ENCODE assay signal across 8 mouse cellular contexts in the genomic region with DNA sequence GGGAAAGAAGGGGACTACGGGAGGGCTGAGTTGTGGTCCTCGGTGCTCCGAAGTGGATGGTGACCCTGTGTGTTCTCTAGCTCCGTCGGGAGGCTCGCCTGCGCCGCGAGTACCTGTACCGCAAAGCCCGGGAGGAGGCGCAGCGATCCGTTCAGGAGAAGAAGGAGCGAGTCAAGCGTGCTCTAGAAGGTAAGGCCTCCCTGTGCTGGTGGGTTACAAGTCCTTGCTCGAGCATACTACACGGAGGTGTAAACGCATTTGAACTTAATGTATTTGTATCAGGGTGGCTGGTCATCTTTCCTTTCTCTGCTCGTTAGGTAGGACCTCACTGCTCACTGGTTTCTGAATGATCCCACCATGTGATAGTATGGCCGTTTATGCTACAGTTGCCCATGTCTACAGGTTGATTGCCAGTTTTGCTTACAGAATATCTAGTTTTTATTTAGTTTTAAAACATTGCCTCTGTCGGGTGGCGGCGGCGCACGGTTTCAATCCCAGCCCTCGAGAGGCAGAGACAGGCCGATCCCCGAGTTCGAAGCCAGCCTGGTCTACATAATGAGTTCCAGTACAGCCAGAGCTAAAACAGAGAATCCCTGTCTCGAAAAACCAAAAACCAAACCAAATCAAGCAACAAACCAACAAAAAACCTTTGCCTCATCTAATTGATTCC. TPM values are rescaled to one million over a fixed set of nuclear protein-coding genes. Genes with fewer than 3 reads are reported as not detected.
DNase-seq lines count a peak whose midpoint lies in the region; ATAC-seq and TF ChIP-seq lines count a peak whose summit lies in the region.

No protein-coding gene starts in this region.

- ATAC-seq in heart, embryonic 12.5 days (ENCODE audit: insufficient number of reproducible peaks, low FRiP score): peak; percentile 34
- ATAC-seq in embryonic facial prominence, embryonic 11.5 days (replicated peaks; ENCODE audit: insufficient number of reproducible peaks, low FRiP score, low TSS enrichment, low read depth): no peak; the same call in 1 of the 2 replicates
- peak; percentile 55 for ATAC-seq in intestine, embryonic 15.5 days
- ATAC-seq in midbrain, postnatal 0 days (ENCODE audit: low FRiP score): peak; percentile 31

- peak; percentile 61 for TF ChIP-seq CTCF in midbrain, postnatal 0 days (IDR thresholded peaks at IDR 0.05)

- peak overlapping the region; percentile 63 for H3K4me3 ChIP-seq in heart, embryonic 12.5 days
- peak overlapping the region; percentile 73 for H3K4me3 ChIP-seq in embryonic facial prominence, embryonic 11.5 days (ENCODE audit: low read depth, low read length)
- H3K4me3 ChIP-seq in intestine, embryonic 15.5 days (replicated peaks): peak overlapping the region; percentile 63
- peak overlapping the region; percentile 76 for H3K4me3 ChIP-seq in midbrain, postnatal 0 days (ENCODE audit: low read depth, low read length)

- 6% methylated on average over 31 of the region's 31 CpGs for WGBS in heart, embryonic 12.5 days
- 7% methylated on average over 31 of the region's 31 CpGs for WGBS in embryonic facial prominence, embryonic 11.5 days
- 6% methylated on average over 31 of the region's 31 CpGs for WGBS in intestine, embryonic 15.5 days
- 10% methylated on average over 31 of the region's 31 CpGs for WGBS in midbrain, postnatal 0 days

- H3K4me1 ChIP-seq in heart, embryonic 12.5 days (replicated peaks): peaks cover 10% of the 10 kb centered on the region
- no peaks in the 10 kb centered on the region for H3K4me1 ChIP-seq in embryonic facial prominence, embryonic 11.5 days (ENCODE audit: control insufficient read depth, insufficient read depth, low read length)
- H3K4me1 ChIP-seq in intestine, embryonic 15.5 days (replicated peaks): peaks cover 2% of the 10 kb centered on the region
- 0 out of 2 replicates have a peak, but pooled peaks cover 2% of the 10 kb centered on the region for H3K4me1 ChIP-seq in midbrain, postnatal 0 days (ENCODE audit: insufficient read depth, low read length)

- peaks cover 45% of the 10 kb centered on the region for H3K36me3 ChIP-seq in heart, embryonic 12.5 days
- peaks cover 9% of the 10 kb centered on the region for H3K36me3 ChIP-seq in embryonic facial prominence, embryonic 11.5 days (replicated peaks; ENCODE audit: control insufficient read depth, insufficient read depth, low read depth, low read length)
- peaks cover 23% of the 10 kb centered on the region for H3K36me3 ChIP-seq in intestine, embryonic 15.5 days
- peaks cover 30% of the 10 kb centered on the region for H3K36me3 ChIP-seq in midbrain, postnatal 0 days (ENCODE audit: insufficient read depth, low read length)

- H3K4me2 ChIP-seq in heart, embryonic 12.5 days: peak overlapping the region; percentile 82
- H3K4me2 ChIP-seq in embryonic facial prominence, embryonic 11.5 days (ENCODE audit: low read depth, low read length): peak overlapping the region; percentile 61
- H3K4me2 ChIP-seq in intestine, embryonic 15.5 days (replicated peaks): peak overlapping the region; percentile 63
- H3K4me2 ChIP-seq in midbrain, postnatal 0 days (ENCODE audit: low read depth, low read length, poor library complexity, severe bottlenecking): peak overlapping the region; percentile 54

- H3K9me3 ChIP-seq in heart, embryonic 12.5 days (replicated peaks): no peaks in the 10 kb centered on the region
- H3K9me3 ChIP-seq in embryonic facial prominence, embryonic 11.5 days (replicated peaks; ENCODE audit: control insufficient read depth, low read length): no peaks in the 10 kb centered on the region
- H3K9me3 ChIP-seq in intestine, embryonic 15.5 days: no peaks in the 10 kb centered on the region
- no peaks in the 10 kb centered on the region for H3K9me3 ChIP-seq in midbrain, postnatal 0 days (ENCODE audit: low read length)

- peak overlapping the region; percentile 77 for H3K9ac ChIP-seq in heart, embryonic 12.5 days
- H3K9ac ChIP-seq in embryonic facial prominence, embryonic 11.5 days (replicated peaks; ENCODE audit: low read length): peak overlapping the region; percentile 73
- peak overlapping the region; percentile 51 for H3K9ac ChIP-seq in intestine, embryonic 15.5 days
- peak overlapping the region; percentile 61; the same call in 1 of the 2 replicates for H3K9ac ChIP-seq in midbrain, postnatal 0 days (replicated peaks; ENCODE audit: low read length, poor library complexity, severe bottlenecking)

- H3K27me3 ChIP-seq in heart, embryonic 12.5 days (replicated peaks): no peaks in the 10 kb centered on the region
- no peaks in the 10 kb centered on the region for H3K27me3 ChIP-seq in embryonic facial prominence, embryonic 11.5 days (ENCODE audit: control insufficient read depth, insufficient read depth, low read length)
- H3K27me3 ChIP-seq in intestine, embryonic 15.5 days (replicated peaks): no peaks in the 10 kb centered on the region
- no peaks in the 10 kb centered on the region for H3K27me3 ChIP-seq in midbrain, postnatal 0 days (ENCODE audit: insufficient read depth, low read length)

- H3K27ac ChIP-seq in heart, embryonic 12.5 days (ENCODE audit: poor library complexity, severe bottlenecking): peak overlapping the region; percentile 59
- H3K27ac ChIP-seq in embryonic facial prominence, embryonic 11.5 days (replicated peaks; ENCODE audit: low read depth, low read length): peak overlapping the region; percentile 62; the same call in 1 of the 2 replicates
- H3K27ac ChIP-seq in intestine, embryonic 15.5 days: peak overlapping the region; percentile 13; the same call in 1 of the 2 replicates
- H3K27ac ChIP-seq in midbrain, postnatal 0 days (ENCODE audit: low read depth, low read length): peak overlapping the region; percentile 47; the same call in 1 of the 2 replicates

- no peak for DNase-seq in heart, adult 8-10 months (ENCODE audit: low spot score)
- peak; percentile 47 for DNase-seq in CD4-positive, CD25-positive, alpha-beta regulatory T cell, adult 2 months (ENCODE audit: low read depth, low spot score)
- DNase-seq in embryonic facial prominence, embryonic 11.5 days (ENCODE audit: low spot score): no peak
- no peak for DNase-seq in midbrain, postnatal 0 days (ENCODE audit: low spot score)
- DNase-seq in frontal cortex, postnatal 14 days (ENCODE audit: low spot score in 2 of 2): no peak
- no peak for DNase-seq in gastrocnemius, adult 18-20 months (ENCODE audit: low spot score)

RNA-seq across cellular contexts. Expression of gene Imp4, which starts 0.4 kb away (rescaled TPM):
- 65.9 and 74.8 TPM in 2 replicates for polyA plus RNA-seq in heart, embryonic 12.5 days (2016; fragmentation: Nextera tagmentation; extraction: Ambion mirVana)
- total RNA-seq in heart, adult 8-10 months (2022): 10 to 100 TPM; 28.0 to 31.5 (median 30.4) TPM
- 93.4 and 104 TPM in 2 replicates for polyA plus RNA-seq in embryonic facial prominence, embryonic 11.5 days (2014; fragmentation: Nextera tagmentation; extraction: Ambion mirVana)
- 109 and 113 TPM in 2 replicates for polyA plus RNA-seq in intestine, embryonic 15.5 days (2015; fragmentation: Nextera tagmentation; extraction: Ambion mirVana)
- 17.8 and 22.1 TPM in 2 replicates for total RNA-seq in midbrain, postnatal 0 days (2014; rRNA removed)
- 41.9 and 42.3 TPM in 2 replicates for polyA plus RNA-seq in midbrain, postnatal 0 days (2015; fragmentation: Nextera tagmentation; extraction: Ambion mirVana)
- total RNA-seq in gastrocnemius, adult 18-20 months (2021): 10 to 100 TPM; 10.3 to 13.4 TPM

RNA-seq across cellular contexts. Expression of gene Ccdc115, which starts 0.6 kb away (rescaled TPM):
- 45.9 and 46.6 TPM in 2 replicates for polyA plus RNA-seq in heart, embryonic 12.5 days (2016; fragmentation: Nextera tagmentation; extraction: Ambion mirVana)
- total RNA-seq in heart, adult 8-10 months (2022): 10 to 100 TPM; 12.6 to 15.3 (median 14.8) TPM
- polyA plus RNA-seq in embryonic facial prominence, embryonic 11.5 days (2014; fragmentation: Nextera tagmentation; extraction: Ambion mirVana): 51.9 and 55.4 TPM in 2 replicates
- 60.9 and 61.9 TPM in 2 replicates for polyA plus RNA-seq in intestine, embryonic 15.5 days (2015; fragmentation: Nextera tagmentation; extraction: Ambion mirVana)
- 36.7 and 41.1 TPM in 2 replicates for total RNA-seq in midbrain, postnatal 0 days (2014; rRNA removed)
- 57.5 and 58.9 TPM in 2 replicates for polyA plus RNA-seq in midbrain, postnatal 0 days (2015; fragmentation: Nextera tagmentation; extraction: Ambion mirVana)
- 10 to 100 TPM; 11.7 to 12.6 TPM for total RNA-seq in gastrocnemius, adult 18-20 months (2021)

RNA-seq across cellular contexts. Expression of gene Ptpn18, which starts 19.5 kb away (rescaled TPM):
- polyA plus RNA-seq in heart, embryonic 12.5 days (2016; fragmentation: Nextera tagmentation; extraction: Ambion mirVana): 10.4 and 10.8 TPM in 2 replicates
- total RNA-seq in heart, adult 8-10 months (2022): 1 to 10 TPM; 2.4 to 4.9 (median 2.7) TPM
- polyA plus RNA-seq in embryonic facial prominence, embryonic 11.5 days (2014; fragmentation: Nextera tagmentation; extraction: Ambion mirVana): 4.2 and 8.6 TPM in 2 replicates
- polyA plus RNA-seq in intestine, embryonic 15.5 days (2015; fragmentation: Nextera tagmentation; extraction: Ambion mirVana): 22.9 and 28.5 TPM in 2 replicates
- 5.6 TPM in 1 of 2 replicates, not detected in the other for total RNA-seq in midbrain, postnatal 0 days (2014; rRNA removed)
- 4.7 and 5.1 TPM in 2 replicates for polyA plus RNA-seq in midbrain, postnatal 0 days (2015; fragmentation: Nextera tagmentation; extraction: Ambion mirVana)
- total RNA-seq in gastrocnemius, adult 18-20 months (2021): 1 to 10 TPM; 1.4 to 1.9 TPM

RNA-seq across cellular contexts. Expression of gene Prss39, which starts 58.1 kb away (rescaled TPM):
- polyA plus RNA-seq in heart, embryonic 12.5 days (2016; fragmentation: Nextera tagmentation; extraction: Ambion mirVana): not detected in 2 replicates
- total RNA-seq in heart, adult 8-10 months (2022): under 1 TPM in 1 of 4 experiments, not detected in 3; 0.22 TPM
- polyA plus RNA-seq in embryonic facial prominence, embryonic 11.5 days (2014; fragmentation: Nextera tagmentation; extraction: Ambion mirVana): not detected in 2 replicates
- not detected in 2 replicates for polyA plus RNA-seq in intestine, embryonic 15.5 days (2015; fragmentation: Nextera tagmentation; extraction: Ambion mirVana)
- total RNA-seq in midbrain, postnatal 0 days (2014; rRNA removed): not detected in 2 replicates
- not detected in 2 replicates for polyA plus RNA-seq in midbrain, postnatal 0 days (2015; fragmentation: Nextera tagmentation; extraction: Ambion mirVana)
- not detected for total RNA-seq in gastrocnemius, adult 18-20 months (2021)
